Mouse (Mus musculus) regulatory T cell (primary cell): ENCODE results near the gene 1700001C02Rik.

ENCODE experiments used
- in situ Hi-C: fragments of 300-600 bp; cut with MboI, MseI; formaldehyde crosslinking; loops from one replicate; pipeline ENCODE4 v1.15.1; 2025; ENCODE audit warnings: high pct_unique_total_duplicates

Gene 1700001C02Rik

DNA sequence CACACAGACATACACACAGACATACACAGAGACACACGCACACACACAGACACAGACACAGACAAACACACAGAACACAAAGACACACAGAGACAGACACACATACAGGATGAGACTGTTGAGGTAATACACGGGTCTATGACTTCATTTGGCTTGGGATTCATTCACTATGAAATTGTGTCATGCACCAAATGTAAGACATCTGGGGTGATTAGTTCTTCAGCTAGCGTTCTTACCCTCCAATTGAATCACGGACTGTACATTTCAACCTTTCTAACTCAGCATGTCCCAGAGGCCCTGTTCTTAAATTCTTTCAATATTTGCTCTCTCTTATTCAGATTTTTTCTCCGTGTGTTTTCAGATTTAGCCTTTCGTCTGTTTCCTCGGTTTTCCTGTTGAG, 28.8 kb downstream of the 1700001C02Rik start:
- in situ Hi-C loops: no loop called here

DNA sequence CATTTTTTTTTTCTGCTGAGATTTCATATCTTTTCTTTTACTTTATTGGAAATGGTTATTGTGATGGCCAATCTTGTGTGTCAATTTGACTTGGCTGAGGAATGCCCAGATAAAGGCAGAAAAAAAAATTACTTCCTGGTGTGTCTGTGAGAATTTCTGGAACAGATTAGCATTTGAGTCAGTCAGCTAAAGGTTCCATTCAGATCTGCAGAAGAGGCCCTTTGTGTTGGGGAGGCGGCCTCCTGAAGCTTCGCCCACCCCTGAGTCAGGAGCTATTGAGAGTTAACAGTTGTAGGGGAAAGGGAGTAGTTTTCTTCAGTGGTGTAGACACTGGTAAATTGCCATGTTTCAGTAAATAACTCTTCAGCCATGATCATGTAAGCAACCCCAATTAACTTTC, 29.4 kb downstream of the 1700001C02Rik start:
- in situ Hi-C loops: no loop called here

DNA sequence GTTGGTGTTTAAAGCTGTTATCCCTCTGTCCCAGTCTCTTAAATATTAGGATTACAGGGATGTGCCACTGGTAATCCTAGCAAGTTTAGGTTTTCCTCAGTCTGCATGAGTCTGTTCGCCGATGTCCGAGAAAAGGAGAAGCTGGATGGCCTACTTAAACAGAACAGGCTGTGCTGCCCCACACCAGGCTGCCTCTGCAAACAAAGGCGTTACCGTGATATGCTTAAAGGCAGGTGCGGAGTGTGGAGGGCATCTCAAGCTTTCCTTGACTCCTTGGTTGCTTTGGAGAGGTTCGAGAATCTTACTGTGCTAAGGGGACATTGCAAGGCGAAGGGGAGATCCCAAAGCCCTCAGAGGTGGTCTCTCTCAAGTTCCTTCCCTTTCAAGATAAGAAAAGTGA, 31.0 kb downstream of the 1700001C02Rik start:
- in situ Hi-C loops: no loop called here

DNA sequence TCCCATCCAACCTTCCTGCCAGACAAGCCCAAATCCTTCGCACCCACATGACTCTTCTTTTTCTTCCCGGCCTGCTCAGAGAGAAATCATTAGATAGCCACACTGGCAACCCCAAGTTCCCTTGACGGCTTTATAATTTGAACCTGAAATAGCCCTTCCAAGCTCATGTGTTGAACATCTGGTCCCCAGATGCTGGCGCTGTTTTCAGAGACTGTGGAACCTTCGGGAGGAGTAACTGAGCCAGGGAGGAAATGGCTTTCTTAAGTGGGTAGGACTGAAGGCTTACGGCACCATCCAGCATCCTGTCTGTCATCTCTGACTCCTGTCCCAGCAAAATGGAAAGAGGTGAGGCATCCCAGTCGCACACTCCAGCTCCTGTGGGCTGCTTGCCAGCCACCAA, 31.5 kb downstream of the 1700001C02Rik start:
- in situ Hi-C loops: no loop called here

DNA sequence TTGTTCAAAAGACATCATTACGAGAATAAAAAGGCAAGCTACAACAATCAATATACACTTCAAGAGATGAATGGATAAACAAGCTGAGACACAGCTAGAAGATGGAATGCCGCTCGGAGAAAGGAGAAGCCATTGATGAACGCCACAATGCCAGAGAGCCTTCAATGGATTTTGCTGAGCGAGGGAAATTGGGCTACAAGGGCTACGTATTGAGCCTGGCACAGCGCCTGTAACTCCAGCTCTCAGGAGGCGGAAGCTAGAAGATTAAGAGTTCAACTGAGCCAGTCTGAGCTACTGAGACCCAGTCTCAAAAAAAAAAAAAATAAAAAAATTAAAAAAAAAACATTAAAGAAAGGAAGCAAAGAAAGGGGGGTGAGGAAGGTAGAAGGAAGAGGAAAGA, 47.3 kb downstream of the 1700001C02Rik start:
- in situ Hi-C loops: no loop called here

DNA sequence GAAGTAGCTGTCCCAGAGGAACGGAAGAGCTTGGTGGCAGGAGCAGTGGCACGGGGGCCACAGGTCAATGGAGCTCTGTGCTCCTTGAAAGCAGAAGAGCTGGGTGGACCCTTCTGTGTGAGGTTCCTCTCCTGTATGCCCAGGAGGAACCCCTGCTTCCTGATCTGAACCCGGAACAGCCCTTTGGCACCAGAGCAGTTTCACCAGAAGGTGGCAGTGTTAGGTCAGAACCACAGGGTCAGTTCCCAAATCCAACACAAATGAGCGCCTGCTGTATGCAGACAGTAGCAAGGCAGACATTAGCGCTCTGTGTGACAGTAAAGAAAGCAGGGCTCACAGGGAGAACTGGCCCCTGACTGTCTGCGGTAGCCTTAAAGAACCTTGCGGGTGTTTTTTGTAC, 50.5 kb downstream of the 1700001C02Rik start:
- in situ Hi-C loops: loop anchor here (5.0 kb wide), 1 partner anchor 121 kb away; no protein-coding TSS in a partner anchor

DNA sequence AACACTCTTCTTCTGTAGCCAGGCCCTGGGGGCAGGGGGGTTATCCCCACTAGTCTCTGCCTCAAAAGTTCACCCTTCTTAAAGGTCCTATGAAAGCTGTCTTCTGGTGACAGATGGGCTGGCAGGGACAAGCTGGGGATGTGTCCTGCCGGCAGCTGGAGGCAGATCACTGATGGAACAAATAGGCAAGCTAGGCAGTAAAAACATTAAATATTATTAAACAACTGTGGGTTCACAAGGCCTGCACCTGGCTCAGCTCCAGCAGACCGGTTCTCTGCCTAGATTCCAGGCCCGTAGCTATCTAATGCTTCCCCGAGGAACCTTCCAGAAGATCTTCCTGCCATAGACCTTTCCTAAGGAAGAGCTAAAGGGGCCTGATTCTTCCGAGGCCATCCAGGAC, 52.3 kb downstream of the 1700001C02Rik start:
- in situ Hi-C loops: loop anchor here (5.0 kb wide), 1 partner anchor 119 kb away; no protein-coding TSS in a partner anchor

DNA sequence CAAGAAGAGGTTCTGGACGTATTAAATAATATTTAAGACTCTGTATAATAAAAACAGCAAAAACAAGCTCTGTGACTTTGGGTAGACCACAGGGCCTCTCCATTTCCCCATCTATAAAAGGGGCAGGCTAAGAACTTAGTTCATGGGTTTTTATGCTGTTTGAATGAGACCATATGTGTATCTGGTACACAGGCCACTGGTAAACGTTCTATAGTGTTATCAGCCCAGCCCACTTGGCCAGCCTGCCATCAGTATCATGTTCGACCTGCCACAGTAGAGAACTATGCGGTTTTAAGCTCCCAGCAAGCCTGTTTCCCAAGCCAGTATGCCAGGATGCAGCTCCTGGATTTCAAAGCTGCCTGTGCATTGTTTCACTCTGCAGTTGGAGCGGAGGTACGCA, 52.7 kb downstream of the 1700001C02Rik start:
- in situ Hi-C loops: loop anchor here (5.0 kb wide), 1 partner anchor 119 kb away; no protein-coding TSS in a partner anchor

DNA sequence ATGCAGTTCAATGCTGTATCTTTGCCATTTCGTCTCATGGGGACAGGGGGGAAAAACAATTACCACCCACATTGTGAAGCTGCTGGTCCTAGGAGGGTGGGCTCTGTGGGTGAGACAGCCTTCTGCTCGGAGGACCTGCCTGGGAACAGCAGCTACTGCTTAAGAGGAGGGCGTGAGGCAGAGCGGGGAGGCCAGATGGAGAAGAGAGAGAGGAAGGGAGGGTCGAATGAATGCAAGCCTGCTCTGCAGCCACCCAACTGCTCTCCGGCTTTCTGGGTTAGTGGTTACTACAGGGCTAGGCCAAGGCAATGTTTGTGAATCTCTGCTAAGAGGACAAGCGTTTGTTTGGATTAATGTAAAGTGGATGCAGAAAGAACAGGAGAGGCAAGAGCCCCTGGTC, 53.6 kb downstream of the 1700001C02Rik start:
- in situ Hi-C loops: loop anchor here (5.0 kb wide), 1 partner anchor 118 kb away; no protein-coding TSS in a partner anchor

DNA sequence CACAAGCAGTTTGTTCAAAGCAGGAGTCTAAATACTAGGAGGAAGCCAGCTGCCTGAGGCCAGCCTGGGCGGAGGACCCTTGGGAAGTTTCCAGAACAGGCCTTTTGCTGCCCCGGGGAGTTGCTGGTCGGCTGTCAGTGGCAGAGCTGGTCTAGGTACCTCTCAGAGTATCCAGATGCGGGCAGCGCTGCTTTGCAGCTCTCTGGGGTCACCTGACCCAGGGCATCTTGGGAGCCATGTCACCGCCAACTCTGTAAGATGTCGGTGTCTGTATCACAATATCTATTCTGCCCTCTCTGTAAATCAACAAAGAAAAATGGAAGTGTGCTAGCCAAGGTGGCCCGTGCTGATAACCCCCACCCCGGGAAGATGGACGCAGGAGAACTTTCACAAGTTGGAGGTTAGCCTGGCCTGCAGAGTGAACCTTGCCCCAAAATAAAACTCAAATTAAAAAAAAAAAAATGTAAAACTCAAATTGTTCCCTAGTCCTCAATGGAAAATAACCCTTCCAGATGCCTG, 54.4 kb downstream of the 1700001C02Rik start:
- in situ Hi-C loops: loop anchor here (10.0 kb wide), 1 partner anchor 1465 kb away; no protein-coding TSS in a partner anchor

DNA sequence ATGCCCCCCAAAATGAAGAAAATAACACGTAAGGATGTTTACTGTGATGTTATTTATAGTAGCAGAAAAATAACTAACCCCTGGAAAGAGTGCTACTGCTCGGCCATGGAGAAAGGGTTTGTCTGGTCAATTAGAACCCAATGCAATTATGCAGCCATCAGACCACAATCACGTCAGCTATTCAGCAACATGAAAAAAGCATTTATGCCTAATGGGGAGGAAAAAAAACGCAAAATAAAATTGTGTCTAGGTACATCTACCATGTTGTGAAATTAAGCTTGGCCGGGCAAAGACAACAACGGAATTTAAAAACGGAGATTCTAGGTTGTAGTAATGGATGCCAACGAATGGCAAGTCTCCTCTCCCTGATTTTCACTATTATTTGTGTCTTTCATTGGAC, 56.6 kb downstream of the 1700001C02Rik start:
- in situ Hi-C loops: loop anchor here (10.0 kb wide), 1 partner anchor 1462 kb away; no protein-coding TSS in a partner anchor

DNA sequence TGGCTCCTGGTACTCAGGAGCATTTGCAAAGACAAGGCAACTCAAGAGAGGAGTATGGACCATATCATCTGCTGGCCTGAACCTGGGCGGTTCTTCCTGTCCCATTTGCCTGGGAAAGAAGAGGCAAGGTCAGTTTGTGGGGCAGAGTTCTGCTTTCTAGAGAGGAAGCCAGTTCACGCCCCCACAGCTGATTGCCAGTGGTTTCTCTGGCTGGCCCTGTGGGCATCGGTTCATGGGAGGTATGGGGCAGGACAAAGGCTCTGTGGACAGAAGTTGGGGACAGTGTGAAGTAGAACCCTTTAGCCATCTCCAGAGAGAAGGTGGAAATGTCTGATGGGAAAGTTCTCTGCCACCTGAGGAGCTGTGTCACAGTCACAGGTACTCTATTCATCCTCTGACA, 57.3 kb downstream of the 1700001C02Rik start:
- in situ Hi-C loops: loop anchor here (10.0 kb wide), 1 partner anchor 1462 kb away; no protein-coding TSS in a partner anchor

DNA sequence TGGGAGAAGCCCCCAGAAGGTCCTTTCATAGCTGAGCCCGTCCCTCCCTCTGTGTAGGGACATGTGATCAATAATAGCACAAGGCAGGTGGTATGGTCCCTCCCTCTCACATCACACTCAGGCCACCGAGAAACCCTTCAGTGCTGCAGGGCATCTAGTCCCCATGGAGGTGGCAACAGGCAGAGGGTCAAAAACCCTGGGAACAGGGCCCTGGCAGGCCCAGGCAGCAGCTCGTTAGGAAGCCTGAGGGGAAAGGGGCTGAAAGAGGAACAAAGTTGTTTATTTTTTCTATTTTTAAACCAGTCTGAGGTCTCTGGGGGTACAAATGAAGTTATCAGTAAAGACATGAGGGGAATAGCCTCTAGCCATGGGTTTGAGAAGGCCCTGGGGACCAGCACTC, 58.4 kb downstream of the 1700001C02Rik start:
- in situ Hi-C loops: loop anchor here (10.0 kb wide), 1 partner anchor 1461 kb away; no protein-coding TSS in a partner anchor

DNA sequence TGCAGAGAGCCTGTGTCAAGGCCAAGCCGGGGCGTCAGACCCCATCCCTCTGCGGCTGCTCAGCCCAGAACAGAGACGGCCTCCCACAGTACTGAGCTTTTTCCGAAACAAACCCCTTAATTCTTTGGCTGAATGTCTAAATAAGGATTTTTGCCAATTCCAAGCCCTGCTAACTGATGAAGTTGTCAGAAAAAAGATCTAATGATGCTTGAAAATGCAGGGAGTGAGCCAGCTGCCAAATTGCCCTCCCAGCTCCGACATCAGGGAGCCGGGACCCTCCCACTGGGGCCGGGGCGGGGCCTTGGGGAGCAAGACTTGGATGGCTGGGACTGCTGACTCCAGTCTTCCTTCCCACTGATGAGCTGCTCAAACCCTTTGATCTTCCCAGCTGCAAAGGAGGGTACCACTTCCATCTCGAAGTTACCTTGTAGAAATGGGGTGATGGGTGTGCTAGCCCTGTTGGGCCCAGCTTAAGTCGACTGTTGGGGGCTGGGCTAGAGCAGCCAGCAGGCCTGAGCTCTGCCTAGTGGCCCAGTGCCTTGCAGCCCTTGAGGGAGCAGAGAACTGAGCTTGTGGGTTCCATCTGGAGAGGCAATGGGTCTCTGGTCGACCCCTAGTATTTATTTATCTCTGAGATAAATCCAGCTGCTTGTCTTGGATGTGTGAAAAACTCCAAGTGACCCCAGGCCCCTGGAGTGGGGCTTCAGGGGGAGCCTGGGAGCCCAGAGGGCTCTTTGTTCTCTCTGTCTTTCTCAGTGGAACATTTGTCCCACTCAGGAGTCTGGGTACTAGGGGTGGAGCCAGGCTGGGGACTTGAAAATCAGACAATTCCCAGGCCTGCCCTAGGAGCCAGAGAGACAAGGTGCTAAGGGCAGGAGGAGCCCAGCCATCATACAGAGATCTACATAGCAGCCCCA, 60.3 kb downstream of the 1700001C02Rik start:
- in situ Hi-C loops: loop anchor here (10.0 kb wide), 1 partner anchor 1459 kb away; no protein-coding TSS in a partner anchor

DNA sequence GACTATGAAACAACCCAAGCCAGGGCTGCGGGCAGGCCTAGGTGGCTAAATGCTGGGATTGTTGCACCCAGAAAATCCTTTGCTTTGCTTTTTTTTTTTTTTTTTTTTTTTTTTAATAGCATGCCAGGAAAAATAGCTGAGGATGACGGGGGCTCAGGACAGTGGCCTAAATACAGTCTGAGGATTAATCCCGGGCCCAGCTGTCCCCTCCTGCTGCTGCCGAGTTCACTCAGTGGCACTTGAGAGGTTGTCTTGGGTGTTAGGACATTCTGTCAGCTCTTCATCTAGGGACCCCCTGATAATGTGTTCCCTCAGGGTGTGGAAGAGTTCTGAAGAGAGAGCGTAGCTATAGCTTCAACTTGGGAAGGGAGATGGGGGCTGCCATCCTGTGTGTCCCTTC, 61.3 kb downstream of the 1700001C02Rik start:
- in situ Hi-C loops: loop anchor here (10.0 kb wide), 1 partner anchor 1458 kb away; no protein-coding TSS in a partner anchor

DNA sequence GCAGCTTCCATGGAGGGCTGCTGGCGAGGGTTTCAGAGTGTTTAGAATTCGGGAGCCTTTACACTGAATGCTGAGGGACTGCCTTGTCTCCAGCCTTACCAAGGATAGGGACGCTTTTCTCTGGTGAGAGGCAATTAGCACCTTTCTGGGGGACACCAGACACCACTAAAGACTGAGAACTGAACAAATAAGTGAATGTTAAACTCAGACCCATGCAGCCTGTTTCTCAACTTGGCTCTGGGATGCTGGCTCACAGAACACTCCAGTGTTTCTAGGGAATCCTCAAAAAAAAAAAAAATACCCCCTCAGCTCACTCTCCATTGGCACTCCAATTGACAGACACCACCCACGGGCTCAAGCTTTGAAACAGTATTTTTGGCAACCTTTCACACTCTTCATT, 63.1 kb downstream of the 1700001C02Rik start:
- in situ Hi-C loops: loop anchor here (10.0 kb wide), 1 partner anchor 1456 kb away; no protein-coding TSS in a partner anchor
